Mouse (Mus musculus) limb, embryonic 14.5 days (tissue): ENCODE data around the gene Mecom. TPM values are rescaled to one million over a fixed set of nuclear protein-coding genes. Genes with fewer than 3 reads are reported as not detected.

Experiments used
- ATAC-seq: fragments of 200-750 bp; cut with Nextera tagmentation; 2 replicates; pipeline ENCODE4 v1.8.0; 2017; ENCODE audit warnings: low read depth, moderate number of reproducible peaks, moderate TSS enrichment; ENCODE audit not compliant: low FRiP score
- DNase-seq: peaks from one replicate; pipeline ENCODE4 v3.0.0-alpha.2; 2015; ENCODE audit warnings: low spot score
- H3K27ac ChIP-seq: fragments of 300-500 bp; sonication (generic); replicated peaks from 2 replicates; pipeline ENCODE4 v1.5.1; 2014; ENCODE audit warnings: low read depth, mild to moderate bottlenecking, low read length, moderate library complexity, mixed read lengths
- H3K27me3 ChIP-seq: fragments of 300-500 bp; sonication (generic); 2 replicates; pipeline ENCODE4 v1.6.1; 2014; ENCODE audit warnings: low read length, mixed read lengths; ENCODE audit not compliant: control insufficient read depth, insufficient read depth
- H3K36me3 ChIP-seq: fragments of 300-500 bp; sonication (generic); 2 replicates; pipeline ENCODE4 v1.6.1; 2014; ENCODE audit warnings: mild to moderate bottlenecking, low read length, moderate library complexity, mixed read lengths; ENCODE audit not compliant: control insufficient read depth, insufficient read depth
- H3K4me1 ChIP-seq: fragments of 300-500 bp; sonication (generic); 2 replicates; pipeline ENCODE4 v1.6.1; 2014; ENCODE audit warnings: antibody characterized with exemption, low read length, mixed read lengths; ENCODE audit not compliant: control insufficient read depth, insufficient read depth
- H3K4me2 ChIP-seq: fragments of 300-500 bp; sonication (generic); replicated peaks from 2 replicates; pipeline ENCODE4 v1.6.1; 2014; ENCODE audit warnings: low read depth, mild to moderate bottlenecking, low read length, moderate library complexity; ENCODE audit not compliant: severe bottlenecking
- H3K4me3 ChIP-seq: fragments of 300-500 bp; sonication (generic); replicated peaks from 2 replicates; pipeline ENCODE4 v1.5.1; 2014; ENCODE audit warnings: low read length
- H3K9ac ChIP-seq: fragments of 300-500 bp; sonication (generic); 2 replicates; pipeline ENCODE4 v1.6.1; 2014; ENCODE audit warnings: mild to moderate bottlenecking, low read depth, low read length, moderate library complexity; ENCODE audit not compliant: severe bottlenecking
- H3K9me3 ChIP-seq: fragments of 300-500 bp; sonication (generic); 2 replicates; pipeline ENCODE4 v1.6.1; 2016; ENCODE audit warnings: low read length; ENCODE audit not compliant: control insufficient read depth
- POLR2A ChIP-seq: fragments of 200-500 bp; IDR thresholded peaks from 2 replicates; pipeline ENCODE4 v1.8.0; 2012; ENCODE audit warnings: inconsistent platforms, mild to moderate bottlenecking, moderate library complexity, borderline replicate concordance; ENCODE audit not compliant: insufficient read depth, insufficient read length; ENCODE audit errors: extremely low read depth
- WGBS: fragments of 180-500 bp; shearing (Covaris S2); extraction: QIAGEN DNeasy Blood & Tissue Kit; methylation state at CpG from one replicate; pipeline ENCODE4 v1.1.7; 2014; 5-methylcytosine and 5-hydroxymethylcytosine counted together
- polyA plus RNA-seq, 2 experiments: library from polyadenylated mRNA; depleted of rRNA in 1 of 2; stranded (reverse) in 1 of 2; unstranded in 1 of 2; fragments of >200 nt; fragmentation: Nextera tagmentation in 1 of 2; extraction: Ambion mirVana in 1 of 2; gene quantifications; 2 replicates each; pipeline versions ENCODE4 v1.2.1 to v1.2.3; 2012 to 2014

The Mecom gene
- polyA plus RNA-seq, 2 experiments, result 35.8 to 42.2 TPM

DNA sequence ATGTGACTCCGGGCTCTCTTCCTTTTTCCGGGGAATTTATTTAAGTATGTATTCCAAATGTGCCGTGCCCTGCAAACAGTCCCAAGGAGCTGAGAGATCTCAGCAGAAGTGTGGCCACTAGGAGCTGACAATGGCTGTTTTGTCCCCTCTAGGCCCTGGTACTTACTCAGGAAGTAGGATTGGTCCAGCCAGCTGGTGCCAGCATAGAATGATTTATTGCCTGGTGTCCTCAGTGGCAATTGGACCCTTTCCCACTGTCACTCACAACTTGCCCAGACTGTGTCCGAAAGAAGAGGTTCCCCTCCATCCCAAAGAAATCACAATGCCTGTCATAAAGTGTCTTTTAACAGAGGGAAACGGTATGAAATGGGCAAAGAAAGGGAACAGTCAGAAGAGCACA is 340.4 kb downstream of the Mecom start:
- no peaks in the 10 kb centered on the region for H3K9me3 ChIP-seq
- DNase-seq (no peak), ATAC-seq (no peak)
- WGBS, result 50% methylated on average over 5 of the region's 5 CpGs
- TF ChIP-seq POLR2A, result no peak
- H3K4me1 ChIP-seq, result peaks cover 5% of the 10 kb centered on the region; the same call in 1 of the 2 replicates
- H3K36me3 ChIP-seq, result no peaks in the 10 kb centered on the region
- no peaks in the 10 kb centered on the region for H3K27me3 ChIP-seq
- H3K27ac ChIP-seq, result no peak overlapping the region
- no peak overlapping the region for H3K4me3 ChIP-seq
- H3K9ac ChIP-seq, result no peak overlapping the region
- H3K4me2 ChIP-seq, result no peak overlapping the region

- DNase-seq (no peak), ATAC-seq (no peak)
- H3K9me3 ChIP-seq, result no peaks in the 10 kb centered on the region
- no peak overlapping the region for H3K4me2 ChIP-seq
- 68% methylated on average over 8 of the region's 8 CpGs for WGBS
- no peaks in the 10 kb centered on the region for H3K36me3 ChIP-seq
- H3K27ac ChIP-seq, result no peak overlapping the region
- H3K27me3 ChIP-seq, result no peaks in the 10 kb centered on the region
- no peak overlapping the region for H3K9ac ChIP-seq
- no peak for TF ChIP-seq POLR2A
- H3K4me3 ChIP-seq, result no peak overlapping the region
- peaks cover 6% of the 10 kb centered on the region; the same call in 1 of the 2 replicates for H3K4me1 ChIP-seq
These were observed 341.7 kb downstream of the Mecom start for GRCm38 (mm10) chr3:30206123-30206522.

DNA sequence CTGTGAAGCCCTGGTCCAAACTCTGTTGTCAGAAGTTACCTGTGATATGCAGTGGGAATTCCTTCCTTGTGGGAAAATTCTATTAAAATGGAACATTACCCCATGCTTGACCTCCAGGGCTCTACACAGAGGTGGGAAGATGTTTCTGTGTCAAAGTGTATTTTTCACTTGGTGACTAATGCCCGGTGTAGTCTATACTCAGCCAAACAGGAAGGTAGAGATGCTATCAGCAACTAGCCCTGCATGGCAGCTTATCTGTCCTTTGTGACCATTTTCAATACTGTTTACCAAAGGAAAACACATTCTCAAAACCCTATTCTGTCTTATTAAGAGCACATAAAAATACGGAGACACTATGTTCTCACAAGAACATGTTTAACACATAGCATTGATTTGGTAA is 344.0 kb downstream of the Mecom start:
- Histone ChIP-seq H3K27ac (no peak overlapping the region), H3K9ac (no peak overlapping the region), H3K4me3 (no peak overlapping the region), H3K9me3 (no peaks in the 10 kb centered on the region), H3K27me3 (no peaks in the 10 kb centered on the region), H3K36me3 (no peaks in the 10 kb centered on the region), H3K4me1 (peaks cover 12% of the 10 kb centered on the region; the same call in 1 of the 2 replicates), H3K4me2 (no peak overlapping the region)
- WGBS, result 86% methylated on average over 2 of the region's 2 CpGs
- no peak for TF ChIP-seq POLR2A
- ATAC-seq (no peak), DNase-seq (no peak)

- ATAC-seq, result no peak
- TF ChIP-seq POLR2A, result no peak
- Histone ChIP-seq H3K9me3 (no peaks in the 10 kb centered on the region), H3K27ac (no peak overlapping the region), H3K4me1 (peaks cover 7% of the 10 kb centered on the region; the same call in 1 of the 2 replicates), H3K36me3 (no peaks in the 10 kb centered on the region), H3K4me3 (no peak overlapping the region), H3K27me3 (no peaks in the 10 kb centered on the region), H3K9ac (no peak overlapping the region), H3K4me2 (no peak overlapping the region)
- no peak for DNase-seq
- WGBS, result 61% methylated on average over 2 of the region's 2 CpGs
These were observed 349.0 kb downstream of the Mecom start for GRCm38 (mm10) chr3:30198854-30199253.

GRCm38 (mm10) chr3:30198227-30198626 is 349.6 kb downstream of the Mecom start:
- 56% methylated on average over 5 of the region's 5 CpGs for WGBS
- Histone ChIP-seq H3K36me3 (no peaks in the 10 kb centered on the region), H3K27me3 (no peaks in the 10 kb centered on the region), H3K9ac (no peak overlapping the region), H3K27ac (no peak overlapping the region), H3K4me1 (peaks cover 7% of the 10 kb centered on the region; the same call in 1 of the 2 replicates), H3K4me2 (no peak overlapping the region), H3K9me3 (no peaks in the 10 kb centered on the region), H3K4me3 (no peak overlapping the region)
- no peak for TF ChIP-seq POLR2A
- ATAC-seq (no peak), DNase-seq (no peak)

DNA sequence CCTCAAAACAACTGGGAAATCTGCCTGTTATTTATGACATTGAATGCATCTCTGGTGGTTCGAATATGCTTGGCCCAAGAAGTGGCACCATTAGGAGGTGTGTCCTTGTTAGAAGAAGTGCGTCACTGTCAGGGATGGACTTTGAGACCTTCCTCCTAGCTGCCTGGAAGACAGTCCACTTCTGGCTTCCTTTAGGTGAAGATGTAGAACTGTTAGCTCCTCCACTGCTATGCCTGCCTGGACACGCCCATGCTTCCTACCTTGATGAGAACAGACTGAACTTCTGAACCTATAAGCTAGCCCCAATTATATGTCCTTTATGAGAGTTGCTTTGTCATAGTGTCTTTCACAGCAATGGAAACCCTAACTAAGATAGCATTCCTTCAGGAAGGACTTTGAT is 352.6 kb downstream of the Mecom start:
- Histone ChIP-seq H3K9ac (no peak overlapping the region), H3K4me2 (no peak overlapping the region), H3K27me3 (no peaks in the 10 kb centered on the region), H3K4me1 (no peaks in the 10 kb centered on the region), H3K27ac (no peak overlapping the region), H3K9me3 (no peaks in the 10 kb centered on the region), H3K4me3 (no peak overlapping the region), H3K36me3 (no peaks in the 10 kb centered on the region)
- TF ChIP-seq POLR2A, result no peak
- DNase-seq (no peak), ATAC-seq (no peak)
- 86% methylated on average over 3 of the region's 3 CpGs for WGBS
